Mouse (Mus musculus) heart, embryonic 10.5 days (tissue): Measurements from ENCODE around the gene Asb16. TPM values are rescaled to one million over a fixed set of nuclear protein-coding genes. Genes with fewer than 3 reads are reported as not detected.
A peak's percentile ranks its signal among the peaks of the same experiment; 100 is the strongest.

Source experiments
- DNase-seq: peaks from one replicate; pipeline ENCODE4 v3.0.0-alpha.2; 2017; ENCODE audit warnings: low spot score
- H3K27ac ChIP-seq: fragments of 300-500 bp; sonication (generic); 2 replicates; pipeline ENCODE4 v1.5.1; 2016; ENCODE audit warnings: mild to moderate bottlenecking
- H3K27me3 ChIP-seq: fragments of 300-500 bp; sonication (generic); 2 replicates; pipeline ENCODE4 v1.6.1; 2016; ENCODE audit warnings: mild to moderate bottlenecking; ENCODE audit not compliant: poor library complexity, insufficient read depth, severe bottlenecking
- H3K36me3 ChIP-seq: fragments of 300-500 bp; sonication (generic); 2 replicates; pipeline ENCODE4 v1.6.1; 2016; ENCODE audit warnings: mild to moderate bottlenecking, moderate library complexity
- H3K4me1 ChIP-seq: fragments of 300-500 bp; sonication (generic); 2 replicates; pipeline ENCODE4 v1.6.1; 2016; ENCODE audit warnings: mild to moderate bottlenecking
- H3K4me3 ChIP-seq: fragments of 300-500 bp; sonication (generic); 2 replicates; pipeline ENCODE4 v1.5.1; 2016; ENCODE audit warnings: mild to moderate bottlenecking, moderate library complexity
- H3K9me3 ChIP-seq: fragments of 300-500 bp; sonication (generic); 2 replicates; pipeline ENCODE4 v1.6.1; 2016; ENCODE audit warnings: mild to moderate bottlenecking, moderate library complexity
- WGBS: fragments of 180-500 bp; shearing (Covaris S2); methylation state at CpG from one replicate; pipeline ENCODE4 v1.1.7; 2016; 5-methylcytosine and 5-hydroxymethylcytosine counted together
- microRNA-seq: library from miRNA; unstranded; fragments of <30 nt; microRNA quantifications from one replicate; pipeline ENCODE4, GENCODE M21; 2017
- polyA plus RNA-seq: library from polyadenylated mRNA; unstranded; fragments of >200 nt; fragmentation: Nextera tagmentation; extraction: Ambion mirVana; gene quantifications from 2 replicates; pipeline ENCODE4 v1.2.1, GENCODE M21; 2016

The Asb16 gene
- polyA plus RNA-seq, 1 experiment from 2014 or later: 0.08 TPM

DNA sequence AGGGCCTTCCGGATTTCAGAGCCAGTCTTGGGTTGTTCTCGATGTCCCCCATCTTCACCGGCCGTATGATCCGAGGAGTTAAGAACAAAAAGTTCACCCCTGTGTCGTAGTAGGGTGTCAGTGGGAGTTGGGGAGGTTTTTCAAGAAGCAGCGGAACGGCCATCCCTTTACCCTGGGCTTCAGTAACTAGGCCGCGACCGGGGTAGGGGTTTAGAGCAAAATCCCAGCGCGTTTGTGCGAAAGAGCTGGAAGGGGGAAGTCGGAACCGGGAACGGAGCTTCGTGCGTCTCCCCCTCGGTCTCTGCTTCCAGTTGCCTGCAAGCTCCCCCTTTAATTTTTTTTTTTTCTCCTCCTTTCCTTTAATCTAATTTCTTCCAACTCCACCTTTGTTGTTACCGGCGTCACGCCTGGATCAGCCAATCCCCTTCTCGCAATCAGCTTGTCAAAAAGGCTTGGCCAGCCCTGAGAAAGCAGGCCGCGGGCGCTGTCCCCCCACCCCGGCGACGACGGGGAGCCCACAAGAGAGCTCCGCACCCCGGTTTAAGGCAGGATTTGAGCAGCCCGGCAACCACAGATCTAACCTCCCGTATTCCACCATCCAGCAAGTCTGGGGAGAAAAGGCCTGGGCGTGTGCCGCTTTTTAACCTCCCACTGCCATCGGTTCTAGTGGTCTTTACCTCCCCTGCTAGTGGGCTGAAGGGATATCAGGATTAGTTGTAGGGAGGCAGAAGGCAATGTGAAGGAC is 51.6 kb downstream of the Asb16 start:
- Histone ChIP-seq H3K27ac (peak overlapping the region; percentile 100), H3K9me3 (no peaks in the 10 kb centered on the region), H3K4me3 (peak overlapping the region; percentile 99), H3K4me1 (peaks cover 25% of the 10 kb centered on the region), H3K36me3 (no peaks in the 10 kb centered on the region), H3K27me3 (no peaks in the 10 kb centered on the region; the same call in 1 of the 2 replicates)
- peak; percentile 93 for DNase-seq
- under 1% methylated on average over 38 of the region's 38 CpGs for WGBS

DNA sequence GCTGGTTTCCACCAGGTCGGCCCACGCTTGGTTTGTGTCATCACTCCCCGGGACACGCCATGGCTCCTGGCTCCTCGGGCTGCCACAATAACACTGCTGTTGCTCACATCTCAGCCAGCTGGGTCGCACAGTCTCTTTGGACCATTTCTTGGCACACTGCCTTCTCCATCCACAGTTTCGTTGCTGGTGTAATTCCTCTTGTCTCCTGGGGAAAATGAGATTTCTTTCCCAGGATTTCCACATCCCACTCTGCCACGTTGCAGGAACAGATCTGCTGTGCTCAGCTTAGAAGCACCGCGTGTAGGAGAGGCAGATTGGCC is 52.1 kb downstream of the Asb16 start:
- DNase-seq: peak; percentile 85
- H3K27ac ChIP-seq: peak overlapping the region; percentile 100
- peak overlapping the region; percentile 99 for H3K4me3 ChIP-seq
- no peaks in the 10 kb centered on the region; the same call in 1 of the 2 replicates for H3K27me3 ChIP-seq
- no peaks in the 10 kb centered on the region for H3K36me3 ChIP-seq
- no peaks in the 10 kb centered on the region for H3K9me3 ChIP-seq
- H3K4me1 ChIP-seq: peaks cover 20% of the 10 kb centered on the region
- 19% methylated on average over 10 of the region's 10 CpGs for WGBS

DNA sequence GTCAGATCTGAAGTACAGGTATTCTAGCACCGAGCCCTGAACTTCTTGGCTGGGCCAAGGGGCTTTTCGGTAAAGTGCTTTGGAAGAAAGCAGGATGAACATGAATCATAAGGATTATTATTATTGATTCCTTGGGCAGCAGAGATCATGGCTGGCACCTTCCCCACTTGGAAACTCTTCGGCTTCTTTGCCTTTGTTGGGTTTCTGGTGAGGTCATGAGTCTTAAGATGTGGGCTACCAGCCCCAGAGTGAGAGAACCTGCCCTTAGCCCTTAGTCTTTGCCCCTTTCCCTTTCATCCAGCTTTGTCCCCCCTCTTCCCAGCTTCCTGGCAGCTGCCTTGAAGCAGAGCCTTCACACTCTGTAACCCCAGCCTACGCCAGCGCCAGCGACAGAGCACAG is 53.4 kb downstream of the Asb16 start:
- H3K36me3 ChIP-seq: no peaks in the 10 kb centered on the region
- no peak for DNase-seq
- no peaks in the 10 kb centered on the region for H3K9me3 ChIP-seq
- H3K4me3 ChIP-seq: no peak overlapping the region
- no peaks in the 10 kb centered on the region; the same call in 1 of the 2 replicates for H3K27me3 ChIP-seq
- H3K4me1 ChIP-seq: peaks cover 12% of the 10 kb centered on the region; the same call in 1 of the 2 replicates
- 68% methylated on average over 6 of the region's 6 CpGs for WGBS
- no peak overlapping the region for H3K27ac ChIP-seq

DNA sequence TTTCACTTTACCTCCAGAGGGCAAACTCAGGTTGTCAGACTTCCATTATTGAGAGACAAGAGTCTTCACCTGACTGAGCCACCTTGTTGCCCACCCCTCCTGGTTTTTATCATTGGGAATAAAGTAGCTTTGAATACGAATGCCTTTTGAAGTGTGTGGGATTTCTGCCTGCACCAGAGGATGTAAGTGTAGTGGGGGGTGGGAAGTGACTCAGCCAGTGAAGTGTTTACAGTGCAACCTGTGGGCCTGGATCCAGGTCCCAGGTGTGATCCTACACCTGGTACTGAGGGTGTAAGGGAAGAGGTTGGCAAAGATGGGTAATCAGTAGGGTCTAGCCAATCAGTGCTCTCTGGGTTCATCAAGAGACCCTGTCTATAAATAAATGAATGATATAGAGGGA is 55.0 kb downstream of the Asb16 start:
- WGBS: 82% methylated on average over 1 of the region's 1 CpGs
- DNase-seq: no peak
- no peaks in the 10 kb centered on the region for H3K9me3 ChIP-seq
- no peaks in the 10 kb centered on the region for H3K27me3 ChIP-seq
- H3K4me3 ChIP-seq: no peak overlapping the region
- peaks cover 8% of the 10 kb centered on the region; the same call in 1 of the 2 replicates for H3K4me1 ChIP-seq
- no peaks in the 10 kb centered on the region for H3K36me3 ChIP-seq
- no peak overlapping the region for H3K27ac ChIP-seq

DNA sequence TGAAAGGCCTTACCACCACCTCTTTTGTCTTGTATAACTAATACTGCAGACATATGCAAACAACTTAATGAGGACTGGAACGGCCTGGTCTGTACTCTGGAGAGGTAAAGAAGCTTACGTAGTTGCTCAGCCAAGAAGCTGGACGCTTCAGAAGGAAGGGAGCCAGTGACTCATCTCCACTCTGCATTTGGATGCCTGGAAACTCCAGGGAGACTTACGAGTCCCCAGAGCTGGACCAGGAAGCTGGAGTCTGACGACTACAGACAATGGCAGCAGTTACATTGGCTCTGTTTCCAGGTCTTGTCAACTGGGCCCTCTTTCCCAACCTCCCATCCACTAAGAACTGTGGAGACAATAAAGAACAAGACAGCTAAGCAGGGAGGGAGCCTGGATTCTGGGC is 58.7 kb downstream of the Asb16 start:
- Histone ChIP-seq H3K4me1 (peaks cover 7% of the 10 kb centered on the region; the same call in 1 of the 2 replicates), H3K36me3 (no peaks in the 10 kb centered on the region), H3K27me3 (no peaks in the 10 kb centered on the region), H3K4me3 (no peak overlapping the region), H3K27ac (no peak overlapping the region), H3K9me3 (no peaks in the 10 kb centered on the region)
- WGBS: 58% methylated on average over 5 of the region's 5 CpGs
- no peak for DNase-seq

DNA sequence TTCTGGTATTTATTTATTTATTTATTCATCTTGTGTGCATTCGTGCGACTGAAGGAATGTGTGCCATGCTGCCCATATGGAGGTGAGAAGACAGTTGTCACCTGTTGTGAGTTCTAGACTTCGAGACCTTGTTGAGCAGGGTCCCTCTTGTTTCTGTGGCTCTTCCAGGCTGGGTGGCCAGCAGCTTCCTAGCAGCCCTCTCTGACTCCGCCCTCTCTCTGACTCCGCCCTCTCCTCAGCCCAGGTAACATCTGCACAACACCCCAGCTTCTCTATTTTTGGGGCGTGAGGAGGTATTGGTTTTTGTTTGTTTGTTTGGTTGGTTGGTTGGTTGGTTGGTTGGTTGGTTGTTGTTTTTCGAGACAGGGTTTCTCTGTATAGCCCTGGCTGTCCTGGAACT is 59.3 kb downstream of the Asb16 start:
- 71% methylated on average over 7 of the region's 7 CpGs for WGBS
- no peaks in the 10 kb centered on the region for H3K27me3 ChIP-seq
- no peak overlapping the region for H3K27ac ChIP-seq
- H3K36me3 ChIP-seq: no peaks in the 10 kb centered on the region
- DNase-seq: no peak
- H3K9me3 ChIP-seq: no peaks in the 10 kb centered on the region
- H3K4me1 ChIP-seq: peaks cover 7% of the 10 kb centered on the region; the same call in 1 of the 2 replicates
- no peak overlapping the region for H3K4me3 ChIP-seq

Small RNA genes within 50 kb of the gene (microRNA-seq; reads per million reads assigned to microRNA genes)
- 0.76 reads per million for gene Mir8101

Other genes starting within 250 kb of the Asb16 start
- 3.4 and 5.1 TPM in 2 replicates for gene Mpp3, start 240.3 kb upstream of the Asb16 start, polyA plus RNA-seq
- 0.83 and 0.94 TPM in 2 replicates for gene Cd300lg, start 227.2 kb upstream of the Asb16 start, polyA plus RNA-seq
- gene Mpp2, start 180.2 kb upstream of the Asb16 start, polyA plus RNA-seq: 19.0 and 20.1 TPM in 2 replicates
- not detected in 2 replicates for gene Ppy, start 167.4 kb upstream of the Asb16 start, polyA plus RNA-seq
- 3.0 TPM in 1 of 2 replicates, not detected in the other for gene Pyy, start 160.9 kb upstream of the Asb16 start, polyA plus RNA-seq
- 0.25 and 1.3 TPM in 2 replicates for gene Nags, start 123.2 kb upstream of the Asb16 start, polyA plus RNA-seq
- gene Tmem101, start 112.3 kb upstream of the Asb16 start, polyA plus RNA-seq: 40.8 and 44.6 TPM in 2 replicates
- 90.9 and 108 TPM in 2 replicates for gene Lsm12, start 83.4 kb upstream of the Asb16 start, polyA plus RNA-seq
- 35.0 and 40.9 TPM in 2 replicates for gene G6pc3, start 79.1 kb upstream of the Asb16 start, polyA plus RNA-seq
- 84.9 and 103 TPM in 2 replicates for gene Hdac5, start 38.6 kb upstream of the Asb16 start, polyA plus RNA-seq
- 16.5 and 19.4 TPM in 2 replicates for gene BC030867, start 19.9 kb upstream of the Asb16 start, polyA plus RNA-seq
- 40.1 and 41.8 TPM in 2 replicates for gene Tmub2, start 16.2 kb downstream of the Asb16 start, polyA plus RNA-seq
- 9.1 and 14.3 TPM in 2 replicates for gene Atxn7l3, start 27.9 kb downstream of the Asb16 start, polyA plus RNA-seq
- 60.4 and 75.4 TPM in 2 replicates for gene Ubtf, start 51.0 kb downstream of the Asb16 start, polyA plus RNA-seq
- 88.9 and 128 TPM in 2 replicates for gene Slc4a1, start 97.5 kb downstream of the Asb16 start, polyA plus RNA-seq
- 0.74 and 1.8 TPM in 2 replicates for gene Rundc3a, start 124.7 kb downstream of the Asb16 start, polyA plus RNA-seq
- gene Slc25a39, start 139.2 kb downstream of the Asb16 start, polyA plus RNA-seq: 313 and 314 TPM in 2 replicates
- gene Grn, start 161.6 kb downstream of the Asb16 start, polyA plus RNA-seq: 109 and 151 TPM in 2 replicates
- gene Fam171a2, start 178.9 kb downstream of the Asb16 start, polyA plus RNA-seq: 1.7 and 3.6 TPM in 2 replicates
- gene Itga2b, start 201.4 kb downstream of the Asb16 start, polyA plus RNA-seq: 13.2 and 19.5 TPM in 2 replicates